Mouse (Mus musculus) kidney, embryonic 14.5 days (tissue): ENCODE measurements around the gene Angptl4. TPM values are rescaled to one million over a fixed set of nuclear protein-coding genes. Genes with fewer than 3 reads are reported as not detected.
"Not testable (repeated sequence)": the region's sequence is repeated elsewhere in the genome, so short reads cannot be mapped to it uniquely, and the experiment has no call there.

Experiments
- ATAC-seq: fragments of 200-750 bp; cut with Nextera tagmentation; 2 replicates; pipeline ENCODE4 v1.8.0; 2017; ENCODE audit warnings: moderate number of reproducible peaks, mild to moderate bottlenecking, moderate TSS enrichment, moderate library complexity; ENCODE audit not compliant: low FRiP score, low TSS enrichment
- H3K27ac ChIP-seq: fragments of 300-500 bp; sonication (generic); 2 replicates; pipeline ENCODE4 v1.5.1; 2014; ENCODE audit warnings: low read depth, mild to moderate bottlenecking, low read length, moderate library complexity, mixed read lengths
- H3K27me3 ChIP-seq: fragments of 300-500 bp; sonication (generic); 2 replicates; pipeline ENCODE4 v1.6.1; 2014; ENCODE audit warnings: mild to moderate bottlenecking, low read length; ENCODE audit not compliant: control insufficient read depth, insufficient read depth
- H3K36me3 ChIP-seq: fragments of 300-500 bp; sonication (generic); 2 replicates; pipeline ENCODE4 v1.6.1; 2014; ENCODE audit warnings: low read length, mixed read lengths; ENCODE audit not compliant: control insufficient read depth, insufficient read depth
- H3K4me1 ChIP-seq: fragments of 300-500 bp; sonication (generic); 2 replicates; pipeline ENCODE4 v1.6.1; 2014; ENCODE audit warnings: low read length, mixed read lengths; ENCODE audit not compliant: control insufficient read depth, insufficient read depth
- H3K4me2 ChIP-seq: fragments of 300-500 bp; sonication (generic); replicated peaks from 2 replicates; pipeline ENCODE4 v1.6.1; 2014; ENCODE audit warnings: low read depth, mild to moderate bottlenecking, low read length
- H3K4me3 ChIP-seq: fragments of 300-500 bp; sonication (generic); 2 replicates; pipeline ENCODE4 v1.5.1; 2014; ENCODE audit warnings: mild to moderate bottlenecking, low read length
- H3K9ac ChIP-seq: fragments of 300-500 bp; sonication (generic); 2 replicates; pipeline ENCODE4 v1.6.1; 2014; ENCODE audit warnings: low read depth, mild to moderate bottlenecking, low read length, moderate library complexity
- H3K9me3 ChIP-seq: fragments of 300-500 bp; sonication (generic); 2 replicates; pipeline ENCODE4 v1.6.1; 2016; ENCODE audit warnings: low read length; ENCODE audit not compliant: control insufficient read depth
- WGBS: fragments of 180-500 bp; shearing (Covaris S2); extraction: QIAGEN DNeasy Blood & Tissue Kit; methylation state at CpG from one replicate; pipeline ENCODE4 v1.1.7; 2014; 5-methylcytosine and 5-hydroxymethylcytosine counted together
- polyA plus RNA-seq: library from polyadenylated mRNA; unstranded; fragments of >200 nt; fragmentation: Nextera tagmentation; extraction: Ambion mirVana; gene quantifications from 2 replicates; pipeline ENCODE4 v1.2.1, GENCODE M21; 2014

Angptl4 gene
- polyA plus RNA-seq, 1 experiment from 2014 or later, result 18.4 TPM

- H3K27me3 ChIP-seq, result no peaks in the 10 kb centered on the region
- H3K4me1 ChIP-seq, result peaks cover 28% of the 10 kb centered on the region; the same call in 1 of the 2 replicates
- peaks cover 16% of the 10 kb centered on the region; the same call in 1 of the 2 replicates for H3K36me3 ChIP-seq
- ATAC-seq, result no peak
- 73% methylated on average over 10 of the region's 10 CpGs for WGBS
- H3K4me2 ChIP-seq, result no peak overlapping the region
- H3K4me3 ChIP-seq, result no peak overlapping the region
- H3K9ac ChIP-seq, result no peak overlapping the region
- no peak overlapping the region for H3K27ac ChIP-seq
- no peaks in the 10 kb centered on the region for H3K9me3 ChIP-seq
Measured at GRCm38 (mm10) chr17:33755418-33756107, 26.1 kb downstream of the Angptl4 start.

GRCm38 (mm10) chr17:33754656-33755055 lies 27.0 kb downstream of the Angptl4 start:
- peaks cover 24% of the 10 kb centered on the region for H3K36me3 ChIP-seq
- no peak overlapping the region for H3K4me2 ChIP-seq
- no peak for ATAC-seq
- no peak overlapping the region for H3K9ac ChIP-seq
- H3K27ac ChIP-seq, result no peak overlapping the region
- no peak overlapping the region for H3K4me3 ChIP-seq
- WGBS, result 74% methylated on average over 1 of the region's 1 CpGs
- H3K27me3 ChIP-seq, result no peaks in the 10 kb centered on the region
- H3K9me3 ChIP-seq, result no peaks in the 10 kb centered on the region
- H3K4me1 ChIP-seq, result peaks cover 28% of the 10 kb centered on the region; the same call in 1 of the 2 replicates

- H3K4me3 ChIP-seq, result no peak overlapping the region
- no peak overlapping the region for H3K27ac ChIP-seq
- H3K27me3 ChIP-seq, result no peaks in the 10 kb centered on the region
- H3K36me3 ChIP-seq, result peaks cover 45% of the 10 kb centered on the region
- H3K9me3 ChIP-seq, result no peaks in the 10 kb centered on the region
- peaks cover 13% of the 10 kb centered on the region; the same call in 1 of the 2 replicates for H3K4me1 ChIP-seq
- no peak overlapping the region for H3K9ac ChIP-seq
- no peak overlapping the region for H3K4me2 ChIP-seq
- WGBS, result 92% methylated on average over 2 of the region's 2 CpGs
- ATAC-seq, result no peak
Measured at GRCm38 (mm10) chr17:33752297-33752696, 29.3 kb downstream of the Angptl4 start.

- peaks cover 48% of the 10 kb centered on the region for H3K36me3 ChIP-seq
- H3K4me3 ChIP-seq, result no peak overlapping the region
- ATAC-seq, result no peak
Measured at GRCm38 (mm10) chr17:33751181-33751580, 30.4 kb downstream of the Angptl4 start.

GRCm38 (mm10) chr17:33749451-33749850 lies 32.2 kb downstream of the Angptl4 start:
- no peak overlapping the region for H3K9ac ChIP-seq
- no peaks in the 10 kb centered on the region for H3K27me3 ChIP-seq
- ATAC-seq, result no peak
- H3K36me3 ChIP-seq, result peaks cover 58% of the 10 kb centered on the region
- WGBS, result 94% methylated on average over 5 of the region's 5 CpGs
- no peaks in the 10 kb centered on the region for H3K9me3 ChIP-seq
- no peak overlapping the region for H3K4me2 ChIP-seq
- no peak overlapping the region for H3K4me3 ChIP-seq
- H3K4me1 ChIP-seq, result no peaks in the 10 kb centered on the region
- H3K27ac ChIP-seq, result no peak overlapping the region

More at GRCm38 (mm10) chr17:33751181-33751580, 30.4 kb downstream of the Angptl4 start:
- H3K9ac ChIP-seq, result no peak overlapping the region; the same call in 1 of the 2 replicates
- no peaks in the 10 kb centered on the region for H3K9me3 ChIP-seq
- no peak overlapping the region for H3K4me2 ChIP-seq
- H3K27me3 ChIP-seq, result no peaks in the 10 kb centered on the region
- H3K27ac ChIP-seq, result no peak overlapping the region
- H3K4me1 ChIP-seq, result peaks cover 10% of the 10 kb centered on the region; the same call in 1 of the 2 replicates

GRCm38 (mm10) chr17:33746011-33746410 lies 35.6 kb downstream of the Angptl4 start:
- no peaks in the 10 kb centered on the region for H3K27me3 ChIP-seq
- no peak overlapping the region for H3K9ac ChIP-seq
- no peak for ATAC-seq
- no peaks in the 10 kb centered on the region for H3K4me1 ChIP-seq
- no peak overlapping the region for H3K4me2 ChIP-seq
- no peak overlapping the region for H3K27ac ChIP-seq
- WGBS, result 81% methylated on average over 2 of the region's 2 CpGs
- H3K4me3 ChIP-seq, result no peak overlapping the region
- H3K36me3 ChIP-seq, result peaks cover 48% of the 10 kb centered on the region
- no peaks in the 10 kb centered on the region for H3K9me3 ChIP-seq

GRCm38 (mm10) chr17:33744686-33745384 lies 36.8 kb downstream of the Angptl4 start:
- Histone ChIP-seq H3K9ac (no peak overlapping the region), H3K27me3 (no peaks in the 10 kb centered on the region), H3K4me1 (no peaks in the 10 kb centered on the region), H3K4me2 (no peak overlapping the region), H3K9me3 (no peaks in the 10 kb centered on the region), H3K4me3 (no peak overlapping the region), H3K36me3 (peaks cover 39% of the 10 kb centered on the region), H3K27ac (no peak overlapping the region)
- ATAC-seq, result no peak
- 88% methylated on average over 5 of the region's 5 CpGs for WGBS

GRCm38 (mm10) chr17:33742420-33742819 lies 39.2 kb downstream of the Angptl4 start:
- no peak overlapping the region for H3K4me2 ChIP-seq
- WGBS, result 97% methylated on average over 1 of the region's 1 CpGs
- no peaks in the 10 kb centered on the region for H3K4me1 ChIP-seq
- peaks cover 17% of the 10 kb centered on the region; the same call in 1 of the 2 replicates for H3K36me3 ChIP-seq
- H3K9me3 ChIP-seq, result no peaks in the 10 kb centered on the region
- no peaks in the 10 kb centered on the region for H3K27me3 ChIP-seq
- H3K9ac ChIP-seq, result no peak overlapping the region
- H3K27ac ChIP-seq, result no peak overlapping the region
- no peak for ATAC-seq
- H3K4me3 ChIP-seq, result no peak overlapping the region

- WGBS, result 56% methylated on average over 10 of the region's 10 CpGs
- not testable (repeated sequence) for H3K9me3 ChIP-seq, H3K4me2 ChIP-seq, H3K27ac ChIP-seq, H3K36me3 ChIP-seq, H3K4me3 ChIP-seq, H3K27me3 ChIP-seq, H3K9ac ChIP-seq, ATAC-seq, H3K4me1 ChIP-seq
Measured at GRCm38 (mm10) chr17:33733526-33733925, 48.1 kb downstream of the Angptl4 start.
